ENCODE assay signal across 8 mouse cellular contexts in the genomic region with DNA sequence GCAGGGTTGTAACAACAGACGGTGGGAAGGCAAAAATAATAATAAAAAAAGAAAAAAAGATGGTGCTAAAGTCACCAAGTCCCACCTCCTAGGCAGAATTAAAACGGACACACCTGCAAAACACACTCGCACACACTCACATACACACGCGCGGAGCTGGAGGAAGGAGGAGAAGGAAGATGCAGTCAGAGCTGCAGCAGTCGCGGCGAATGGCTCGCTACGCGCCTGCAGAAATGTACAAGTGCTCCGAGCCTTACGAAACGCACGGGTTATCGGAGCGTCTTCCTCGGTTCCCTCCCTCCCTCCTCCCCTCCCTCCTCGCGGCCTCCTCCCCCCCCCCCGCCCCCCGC.
A peak's percentile ranks its signal among the peaks of the same experiment; 100 is the strongest.
DNase-seq lines count a peak whose midpoint lies in the region; ATAC-seq lines count a peak whose summit lies in the region.
"Had no signal": no experiment of that assay in that cellular context is flagged by ENCODE, and none has a peak within 500 bp of the region (broad histone marks: within the 10 kb centered on the region; RNA-seq: fewer than 3 reads in every experiment).

No protein-coding gene starts in this region.

- peak overlapping the region; percentile 85 for H3K4me2 ChIP-seq in lung, embryonic 15.5 days
- H3K4me2 ChIP-seq in hindbrain, embryonic 12.5 days (replicated peaks) = peak overlapping the region; percentile 85
- peak overlapping the region; percentile 62 for H3K4me2 ChIP-seq in liver, embryonic 12.5 days

- DNase-seq in lung, postnatal 36 days = no peak
- DNase-seq in cerebellum, postnatal 25 days = peak; percentile 79 to 81
- peak; percentile 66 for DNase-seq in retina, postnatal 1 day
- DNase-seq in gastrocnemius, adult 18-20 months (ENCODE audit: low spot score) = no peak

- WGBS in lung, embryonic 15.5 days = 0% methylated on average over 19 of the region's 23 CpGs
- WGBS in hindbrain, embryonic 12.5 days = 0% methylated on average over 20 of the region's 23 CpGs
- 0% methylated on average over 19 of the region's 23 CpGs for WGBS in liver, embryonic 12.5 days (ENCODE audit: insufficient replicate concordance)

- no peak overlapping the region for H3K9ac ChIP-seq in lung, embryonic 15.5 days
- H3K9ac ChIP-seq in hindbrain, embryonic 12.5 days = peak overlapping the region; percentile 77
- H3K9ac ChIP-seq in liver, embryonic 12.5 days = no peak overlapping the region

- peaks cover 18% of the 10 kb centered on the region for H3K4me1 ChIP-seq in lung, embryonic 15.5 days
- H3K4me1 ChIP-seq in hindbrain, embryonic 12.5 days = peaks cover 30% of the 10 kb centered on the region
- no peaks in the 10 kb centered on the region for H3K4me1 ChIP-seq in liver, embryonic 12.5 days

- H3K27me3 ChIP-seq in lung, embryonic 15.5 days = peaks cover 92% of the 10 kb centered on the region
- H3K27me3 ChIP-seq in hindbrain, embryonic 12.5 days = peaks cover 57% of the 10 kb centered on the region
- peaks cover 94% of the 10 kb centered on the region for H3K27me3 ChIP-seq in liver, embryonic 12.5 days (replicated peaks)

- peak overlapping the region; percentile 43 for H3K4me3 ChIP-seq in lung, embryonic 15.5 days
- peak overlapping the region; percentile 58 for H3K4me3 ChIP-seq in hindbrain, embryonic 12.5 days
- peak overlapping the region; percentile 40 for H3K4me3 ChIP-seq in liver, embryonic 12.5 days

- H3K36me3 ChIP-seq in lung, embryonic 15.5 days = no peaks in the 10 kb centered on the region
- no peaks in the 10 kb centered on the region for H3K36me3 ChIP-seq in hindbrain, embryonic 12.5 days
- no peaks in the 10 kb centered on the region for H3K36me3 ChIP-seq in liver, embryonic 12.5 days

- no peaks in the 10 kb centered on the region for H3K9me3 ChIP-seq in lung, embryonic 15.5 days
- no peaks in the 10 kb centered on the region for H3K9me3 ChIP-seq in hindbrain, embryonic 12.5 days (replicated peaks)
- no peaks in the 10 kb centered on the region for H3K9me3 ChIP-seq in liver, embryonic 12.5 days (replicated peaks)

- ATAC-seq in lung, embryonic 15.5 days (ENCODE audit: borderline replicate concordance, extremely low read depth, low FRiP score, low TSS enrichment) = no peak
- peak; percentile 69 for ATAC-seq in hindbrain, embryonic 12.5 days (ENCODE audit: low FRiP score)
- no peak for ATAC-seq in liver, embryonic 12.5 days

- H3K27ac ChIP-seq in lung, embryonic 15.5 days = no peak overlapping the region
- H3K27ac ChIP-seq in hindbrain, embryonic 12.5 days = peak overlapping the region; percentile 85
- no peak overlapping the region for H3K27ac ChIP-seq in liver, embryonic 12.5 days
- H3K27ac ChIP-seq: macrophage had no signal

Comparison
In these comparisons a context has a peak if more than half of its experiments do, and no peak if none do; other contexts are left out.
1. DNase-seq: peak in cerebellum, postnatal 25 days (2 of 2) and retina, postnatal 1 day (single experiment); none in lung, postnatal 36 days (single experiment) and gastrocnemius, adult 18-20 months (single experiment).
2. Peak in every context shown above with its lines, with median percentiles within 50 percentile points of each other: H3K4me2 ChIP-seq and H3K4me3 ChIP-seq.